Mouse (Mus musculus) CH12.LX (cell line): ENCODE results near the gene Plcl2. TPM values are rescaled to one million over a fixed set of nuclear protein-coding genes. Genes with fewer than 3 reads are reported as not detected.

Experiments
- DNase-seq: peaks from one replicate; pipeline ENCODE4 v3.0.0-alpha.2; 2013; ENCODE audit errors: extremely low read depth
- H3K27ac ChIP-seq: 2 replicates; pipeline ENCODE4 v1.5.1; 2012; ENCODE audit warnings: low read depth, mild to moderate bottlenecking, control low read depth, moderate library complexity; ENCODE audit not compliant: insufficient read depth
- H3K27me3 ChIP-seq: replicated peaks from 2 replicates; pipeline ENCODE3; 2012; ENCODE audit warnings: inconsistent platforms
- H3K36me3 ChIP-seq, 2 experiments: replicated peaks in 1 of 2; 2 replicates each; pipeline versions ENCODE3 to v1.6.1; 2012; ENCODE audit warnings: inconsistent platforms in 1 of 2, low read length in 1 of 2, mild to moderate bottlenecking in 1 of 2, mixed read lengths in 1 of 2, moderate library complexity in 1 of 2; ENCODE audit not compliant: control insufficient read depth in 1 of 2, insufficient read depth in 1 of 2
- H3K4me1 ChIP-seq, 2 experiments: 2 replicates each; pipeline ENCODE4 v1.6.1; 2012; ENCODE audit warnings: inconsistent platforms in 1 of 2, moderate library complexity in 1 of 2; ENCODE audit not compliant: insufficient read depth in 2 of 2, control insufficient read depth in 1 of 2
- H3K4me2 ChIP-seq: 2 replicates; pipeline ENCODE4 v1.6.1; 2012; ENCODE audit warnings: low read depth, mild to moderate bottlenecking, control low read depth; ENCODE audit not compliant: poor library complexity, insufficient read depth, severe bottlenecking
- H3K4me3 ChIP-seq, 3 experiments: fragments of 150-350 bp in 1 of 3; sonication (generic) in 1 of 3; replicated peaks in 1 of 3; 2 replicates each; pipeline versions ENCODE3 to v1.5.1; 2011 to 2012; ENCODE audit warnings: low read depth in 2 of 3, low read length in 2 of 3, mild to moderate bottlenecking in 2 of 3, moderate library complexity in 2 of 3, control low read depth in 1 of 3, improper control_type of control experiment in 1 of 3, inconsistent platforms in 1 of 3, mixed read lengths in 1 of 3; ENCODE audit not compliant: poor library complexity in 1 of 3
- H3K79me2 ChIP-seq: replicated peaks from 2 replicates; pipeline ENCODE4 v1.6.1; 2012; ENCODE audit warnings: mild to moderate bottlenecking, moderate library complexity; ENCODE audit not compliant: control insufficient read depth, poor library complexity, insufficient read depth, severe bottlenecking; ENCODE audit errors: extremely low read depth
- H3K9ac ChIP-seq: 2 replicates; pipeline ENCODE4 v1.6.1; 2012; ENCODE audit warnings: low read depth, mild to moderate bottlenecking, control low read depth, moderate library complexity; ENCODE audit not compliant: insufficient read depth
- H3K9me3 ChIP-seq: replicated peaks from 2 replicates; pipeline ENCODE3; 2012; ENCODE audit warnings: low read length, inconsistent platforms, mixed read lengths
- ELF1 ChIP-seq: IDR thresholded peaks from 2 replicates; pipeline ENCODE4 v1.6.1; 2014; ENCODE audit warnings: low read depth, mild to moderate bottlenecking, inconsistent platforms, low read length, improper control_type of control experiment
- MXI1 ChIP-seq: IDR thresholded peaks from 2 replicates; pipeline ENCODE4 v1.6.1; 2011; ENCODE audit warnings: mild to moderate bottlenecking, low read depth, low read length, improper control_type of control experiment
- RCOR1 ChIP-seq: conservative IDR thresholded peaks from 2 replicates; pipeline ENCODE4 v1.6.1; 2012; ENCODE audit warnings: low read depth, mild to moderate bottlenecking, inconsistent platforms, low read length, improper control_type of control experiment
- TCF12 ChIP-seq: IDR thresholded peaks from 2 replicates; pipeline ENCODE4 v1.6.1; 2014; ENCODE audit warnings: low read depth, mild to moderate bottlenecking, inconsistent platforms, low read length, improper control_type of control experiment
- USF1 ChIP-seq: IDR thresholded peaks from 2 replicates; pipeline ENCODE4 v1.6.1; 2014; ENCODE audit warnings: low read depth, mild to moderate bottlenecking, inconsistent platforms, low read length, improper control_type of control experiment
- dilution Hi-C: fragments of 300-500 bp; cut with MboI; formaldehyde crosslinking; loops from 2 replicates; pipeline ENCODE4 v1.14.3; 2020; ENCODE audit warnings: low sequenced_read_pairs; ENCODE audit not compliant: extremely low pct_unique_long_range_greater_than_20kb, extremely low pct_ligation_motif_present
- in situ Hi-C: fragments of 300-500 bp; cut with MboI; formaldehyde crosslinking; loops from 3 replicates; pipeline ENCODE4 v1.14.3; 2019; ENCODE audit warnings: low sequenced_read_pairs, low pct_ligation_motif_present, low pct_unique_long_range_greater_than_20kb, mixed read lengths
- polyA plus RNA-seq: library from polyadenylated mRNA; unstranded; fragments of >175 nt; gene quantifications from 2 replicates; pipeline ENCODE4 v1.2.1, GENCODE M21; 2012; ENCODE audit warnings: low read depth; ENCODE audit not compliant: insufficient read length
- total RNA-seq, 2 experiments: library from RNA; depleted of rRNA; stranded (reverse); fragments of 300-350 nt in 1 of 2; fragments of >200 nt in 1 of 2; gene quantifications; 2 replicates each; pipeline ENCODE4 v1.2.3; 2012 to 2014

The Plcl2 gene
- total and polyA plus RNA-seq, 3 experiments: 9.0 to 16.6 (median 12.7) TPM

GRCm38 (mm10) chr17:50737068-50737467, 227.9 kb downstream of the Plcl2 start:
- DNase-seq: no peak
- H3K9ac ChIP-seq: no peak overlapping the region
- no peaks in the 10 kb centered on the region for H3K4me1 ChIP-seq
- no peak overlapping the region for H3K4me3 ChIP-seq
- TF ChIP-seq MXI1: no peak
- TF ChIP-seq ELF1: no peak
- TF ChIP-seq USF1: no peak
- TF ChIP-seq TCF12: no peak
- TF ChIP-seq RCOR1: no peak
- no peak overlapping the region for H3K4me2 ChIP-seq
- H3K36me3 ChIP-seq: peaks cover 9 to 63% of the 10 kb centered on the region in 2 experiments
- in situ Hi-C loops: no loop called here
- H3K9me3 ChIP-seq: no peaks in the 10 kb centered on the region
- H3K27ac ChIP-seq: no peak overlapping the region
- no peaks in the 10 kb centered on the region for H3K27me3 ChIP-seq
- H3K79me2 ChIP-seq: no peaks in the 10 kb centered on the region
- dilution Hi-C loops: no loop called here

Other genes with a start within 250 kb of the Plcl2 start
- not detected in 2 replicates for gene Dazl, start 215.8 kb upstream of the Plcl2 start, total RNA-seq (2012; rRNA removed)
- gene Dazl, start 215.8 kb upstream of the Plcl2 start, total RNA-seq (2014; rRNA removed): 0.09 TPM in 2 replicates
- not detected in 2 replicates for gene Dazl, start 215.8 kb upstream of the Plcl2 start, polyA plus RNA-seq